Mouse (Mus musculus) MN1 (cell line): ENCODE data around the gene Tbxa2r.

Experiments used
- DNase-seq: peaks from one replicate; pipeline ENCODE4 v3.0.0-alpha.2; 2016; ENCODE audit warnings: low spot score

Tbxa2r gene

DNA sequence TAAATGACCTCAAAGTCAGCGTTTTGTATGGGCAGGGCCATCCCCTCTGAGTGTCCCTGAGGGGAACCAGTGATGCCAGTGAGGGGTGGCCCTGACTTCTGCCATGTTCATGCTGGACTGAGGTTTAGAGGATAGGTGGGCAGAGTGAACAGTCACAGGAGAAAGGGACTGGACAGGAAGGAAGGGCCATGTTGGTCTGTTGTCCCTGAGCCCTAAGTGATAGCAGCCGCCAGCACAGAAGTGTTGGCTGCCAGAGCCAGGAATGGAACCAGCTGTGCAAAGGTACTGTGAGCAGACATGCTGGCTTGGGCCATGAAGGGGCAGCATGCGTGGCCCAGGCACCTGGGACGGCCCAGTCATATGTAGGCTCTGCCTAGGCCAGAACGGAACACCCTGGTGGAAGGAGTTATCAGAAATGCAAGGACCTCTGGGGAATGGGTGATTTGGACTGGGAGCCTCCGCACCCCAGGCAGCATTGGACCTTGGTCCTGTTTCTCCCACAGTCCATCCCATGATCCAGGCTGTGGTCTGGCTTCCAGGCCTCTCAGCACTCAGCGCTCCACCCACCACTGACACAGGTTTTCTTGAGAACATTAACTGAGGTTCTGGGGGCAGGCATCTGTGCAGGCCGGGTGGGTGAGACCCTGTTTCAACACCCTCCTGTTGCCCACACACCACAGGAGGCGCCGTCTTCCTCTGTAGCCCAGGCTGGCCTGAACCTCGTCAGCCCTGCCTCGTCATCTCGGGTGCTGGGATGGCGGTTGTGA is 28.8 kb upstream of the Tbxa2r start:
- no peak for DNase-seq

DNA sequence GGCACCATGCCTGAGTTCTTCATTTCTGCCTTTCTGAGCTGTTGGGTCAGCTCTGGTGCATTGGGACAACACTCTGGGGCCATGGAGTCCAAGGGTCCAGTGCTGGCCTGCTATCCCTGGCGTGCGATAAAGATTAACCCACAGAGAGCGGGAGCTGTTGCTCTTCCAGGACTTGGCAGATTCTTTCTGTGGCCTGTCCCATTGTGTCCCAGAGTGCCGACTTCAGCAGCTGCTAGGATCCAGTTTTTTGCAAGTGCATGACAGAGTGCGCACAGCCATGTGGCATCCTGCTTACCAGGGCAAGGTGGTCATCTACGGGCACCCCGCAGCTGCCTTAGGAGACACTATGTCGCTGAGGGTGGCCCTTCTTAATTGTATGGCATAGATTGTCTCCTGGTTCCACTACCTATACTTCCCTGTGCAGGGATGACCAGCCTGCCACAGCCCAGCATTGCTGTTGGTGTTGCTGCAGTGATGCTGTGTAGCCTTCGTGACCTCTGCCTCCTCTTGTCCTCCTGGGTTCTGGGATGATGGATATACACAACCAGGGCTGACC is 28.1 kb upstream of the Tbxa2r start:
- no peak for DNase-seq

DNA sequence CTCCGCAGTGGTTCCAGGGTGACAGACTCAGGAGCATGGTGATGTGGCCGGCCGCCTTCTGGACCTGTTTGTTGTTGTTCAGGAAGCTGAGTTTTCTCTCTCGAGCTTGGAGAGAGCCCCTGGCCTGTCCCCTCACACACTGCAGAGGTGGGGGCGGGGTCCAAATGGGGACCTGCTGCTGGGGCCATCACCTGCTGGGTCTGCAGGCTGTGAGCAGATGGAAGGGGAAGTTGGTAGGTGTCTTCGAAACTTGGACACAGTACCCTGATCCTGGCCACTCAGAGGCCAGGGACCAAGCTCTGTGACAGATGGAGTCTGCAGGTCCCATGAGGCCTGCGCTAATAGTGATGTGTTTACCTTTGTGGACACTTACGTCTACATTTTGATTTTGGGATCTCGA is 27.2 kb upstream of the Tbxa2r start:
- no peak for DNase-seq

DNA sequence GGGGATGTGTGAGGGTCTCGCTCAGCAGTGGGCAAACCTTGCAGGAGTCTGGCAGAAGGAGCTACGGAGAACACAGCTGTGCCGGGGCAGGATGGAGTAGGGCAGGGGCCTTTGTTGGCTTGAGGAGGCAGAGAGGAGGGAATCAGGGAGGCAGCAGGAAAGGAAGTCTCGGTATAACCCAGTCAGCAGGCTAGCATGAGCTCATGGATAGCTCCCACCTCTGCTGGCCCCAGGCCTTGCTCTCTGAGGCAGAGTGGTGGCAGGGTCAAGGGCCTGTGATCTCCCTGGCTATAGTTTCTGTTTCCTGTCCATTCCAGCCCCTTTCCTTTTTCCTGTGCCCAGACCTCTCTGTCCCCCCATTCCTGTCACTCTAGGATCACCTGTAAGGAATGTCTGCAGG is 26.2 kb upstream of the Tbxa2r start:
- no peak for DNase-seq

DNA sequence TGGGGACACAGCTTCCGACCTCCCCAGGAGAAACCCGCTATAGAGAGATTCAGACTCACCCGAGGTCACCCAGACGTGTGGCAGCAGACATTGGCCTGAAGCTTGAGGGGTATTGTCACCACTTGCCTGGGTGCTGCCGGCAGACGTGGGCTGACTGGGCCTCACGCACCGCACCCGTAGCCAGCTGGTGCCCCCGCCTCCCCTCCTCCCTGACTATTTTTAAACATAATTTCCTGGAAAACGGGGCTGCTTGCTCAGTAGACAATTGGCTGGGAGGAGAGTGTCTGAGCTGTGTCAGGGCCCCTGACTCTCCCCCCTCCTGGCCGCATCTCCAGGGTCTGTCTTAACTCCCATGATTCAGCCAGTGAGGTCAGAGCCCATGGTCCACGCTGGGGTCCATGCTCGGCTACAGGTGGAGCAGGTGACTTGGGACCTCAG is 25.7 kb upstream of the Tbxa2r start:
- no peak for DNase-seq

DNA sequence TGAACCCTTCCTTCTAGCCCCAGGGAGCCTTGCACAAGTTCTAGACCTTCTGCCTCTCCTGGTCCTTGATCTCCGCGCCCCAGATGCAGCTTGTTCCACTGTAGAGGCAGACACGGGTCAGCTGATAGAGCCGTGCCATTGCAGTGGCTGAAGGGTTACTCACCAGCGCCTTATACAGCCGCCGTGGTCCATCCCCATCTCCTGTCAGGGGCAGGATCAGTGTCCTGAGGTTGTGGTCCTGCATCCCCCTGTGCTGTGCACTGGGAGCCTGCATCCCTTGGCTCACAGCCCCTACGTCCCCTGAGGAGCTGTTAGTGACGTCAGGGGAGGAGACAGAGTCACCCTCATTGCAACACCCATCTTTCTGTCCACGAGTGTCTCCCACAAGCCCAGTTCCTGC is 25.3 kb upstream of the Tbxa2r start:
- DNase-seq = no peak

DNA sequence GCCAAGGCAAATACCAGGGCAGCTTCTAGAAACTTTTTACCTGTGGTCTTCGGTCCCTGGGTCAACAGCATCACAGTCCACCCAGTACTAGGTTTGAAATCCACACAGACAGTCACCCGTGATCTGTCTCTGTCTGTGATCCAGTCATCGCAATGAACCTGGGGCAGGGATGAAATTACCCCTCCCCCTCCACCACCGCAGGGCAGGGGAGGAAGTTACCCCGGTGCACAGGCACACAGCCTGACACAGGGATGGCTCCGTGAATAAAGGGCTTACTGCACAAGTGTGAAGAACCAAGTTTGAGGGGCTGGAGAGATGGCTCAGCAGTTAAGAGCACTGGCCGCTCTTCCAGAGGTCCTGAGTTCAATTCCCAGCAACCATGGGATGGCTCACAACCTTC is 24.8 kb upstream of the Tbxa2r start:
- no peak for DNase-seq

DNA sequence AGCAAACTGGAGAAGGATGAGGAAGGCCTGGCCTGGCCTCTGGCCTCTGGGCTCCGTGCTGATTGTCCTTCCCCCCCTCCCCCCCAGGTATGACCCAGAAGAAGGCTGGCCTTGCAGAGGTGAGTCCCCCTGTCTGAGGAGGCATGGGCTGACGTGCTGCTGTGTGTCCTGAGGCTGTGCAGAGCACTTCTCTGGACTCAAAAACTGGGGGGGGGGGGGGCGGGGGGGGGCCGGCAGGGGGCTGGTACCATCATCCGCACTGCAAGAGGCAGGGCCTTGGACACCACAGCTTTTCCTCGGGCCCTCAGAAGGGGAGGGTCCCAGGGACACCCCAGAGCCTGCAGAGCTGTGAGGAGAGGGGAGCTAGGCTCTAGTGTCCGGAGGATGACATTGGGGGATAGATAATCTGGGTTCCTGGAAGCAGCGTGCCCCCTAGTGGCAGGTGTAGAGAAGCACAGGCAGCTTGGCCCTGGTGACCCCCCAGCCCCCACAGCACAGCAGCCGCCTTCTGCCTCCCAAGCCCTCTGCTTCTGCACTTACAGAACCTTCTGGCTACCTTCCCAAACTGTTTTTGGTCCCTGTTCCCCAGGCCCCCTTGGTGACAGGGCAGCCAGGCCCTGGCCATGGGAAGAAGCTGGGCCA is 23.8 kb upstream of the Tbxa2r start:
- peak; percentile 72 for DNase-seq

DNA sequence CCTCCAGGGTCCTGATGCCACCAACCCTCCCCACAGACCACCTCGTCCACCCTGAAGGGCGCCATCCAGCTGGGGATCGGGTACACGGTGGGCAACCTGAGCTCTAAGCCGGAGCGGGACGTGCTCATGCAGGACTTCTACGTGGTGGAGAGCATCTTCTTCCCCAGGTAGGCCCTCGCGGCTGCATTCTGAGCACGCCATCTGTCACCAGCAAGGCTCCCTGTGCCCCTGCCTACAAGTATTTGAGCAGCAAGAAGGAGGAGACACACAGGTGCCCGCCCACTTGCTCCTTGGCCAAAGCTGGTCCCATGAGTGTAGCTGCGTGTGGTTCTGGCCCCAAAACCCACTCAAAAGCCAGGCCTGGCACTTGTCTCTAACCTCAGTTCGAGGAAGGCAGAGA is 22.9 kb upstream of the Tbxa2r start:
- no peak for DNase-seq

DNA sequence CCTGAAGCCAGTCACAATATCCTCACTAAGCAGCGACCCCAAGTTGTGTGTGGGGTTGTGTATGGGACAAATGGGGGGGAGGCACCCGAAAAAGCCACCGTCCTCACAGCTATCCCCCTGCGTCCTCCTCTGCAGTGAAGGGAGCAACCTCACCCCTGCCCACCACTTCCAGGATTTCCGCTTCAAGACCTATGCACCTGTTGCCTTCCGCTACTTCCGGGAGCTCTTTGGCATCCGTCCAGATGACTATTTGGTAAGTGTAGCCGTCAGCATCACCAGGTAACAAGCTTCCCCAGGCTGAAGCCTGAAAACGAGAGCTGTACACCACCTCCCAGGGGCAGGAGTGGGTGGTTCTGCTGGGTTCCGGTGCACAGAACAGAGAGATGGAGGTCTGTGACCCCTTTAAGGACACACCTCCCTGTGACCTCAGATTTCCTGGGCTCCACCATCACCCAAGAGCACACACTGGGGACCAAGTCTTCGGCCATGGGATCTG is 22.3 kb upstream of the Tbxa2r start:
- no peak for DNase-seq

DNA sequence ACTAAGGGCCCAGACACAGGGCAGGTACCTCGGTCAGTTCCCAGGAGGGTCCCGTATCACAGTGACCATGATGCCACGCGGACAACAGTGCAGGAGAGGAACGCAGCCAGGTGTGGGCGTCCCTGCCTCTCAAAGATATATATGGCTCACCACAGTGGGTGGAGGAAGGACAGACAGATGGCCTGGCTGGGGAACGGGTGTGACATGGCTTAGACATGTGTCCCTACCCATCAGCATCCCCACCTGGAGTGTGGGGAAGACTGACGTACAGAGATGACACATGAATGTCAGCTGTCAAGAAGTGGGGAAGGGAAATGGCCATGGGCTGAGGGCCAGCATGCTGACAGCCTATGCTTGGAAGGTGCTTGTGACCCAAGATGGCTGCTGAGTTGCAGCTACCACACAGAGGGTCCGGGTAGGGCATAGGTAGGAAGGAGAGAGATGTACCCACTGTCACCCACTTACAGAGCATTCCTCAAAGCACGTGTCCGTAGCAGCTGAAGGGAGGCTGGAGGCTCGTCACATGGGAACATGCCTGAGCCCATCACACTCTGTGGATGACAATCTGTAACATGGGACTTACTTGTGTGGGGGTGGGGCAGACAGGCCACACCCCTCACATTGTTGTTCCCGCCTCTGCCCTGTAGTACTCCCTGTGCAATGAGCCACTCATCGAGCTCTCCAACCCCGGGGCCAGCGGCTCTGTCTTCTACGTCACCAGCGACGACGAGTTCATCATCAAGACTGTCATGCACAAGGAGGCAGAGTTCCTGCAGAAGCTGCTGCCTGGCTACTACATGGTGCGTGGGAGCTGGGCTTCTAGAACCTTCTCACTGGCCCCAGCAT is 21.5 kb upstream of the Tbxa2r start:
- DNase-seq = no peak

DNA sequence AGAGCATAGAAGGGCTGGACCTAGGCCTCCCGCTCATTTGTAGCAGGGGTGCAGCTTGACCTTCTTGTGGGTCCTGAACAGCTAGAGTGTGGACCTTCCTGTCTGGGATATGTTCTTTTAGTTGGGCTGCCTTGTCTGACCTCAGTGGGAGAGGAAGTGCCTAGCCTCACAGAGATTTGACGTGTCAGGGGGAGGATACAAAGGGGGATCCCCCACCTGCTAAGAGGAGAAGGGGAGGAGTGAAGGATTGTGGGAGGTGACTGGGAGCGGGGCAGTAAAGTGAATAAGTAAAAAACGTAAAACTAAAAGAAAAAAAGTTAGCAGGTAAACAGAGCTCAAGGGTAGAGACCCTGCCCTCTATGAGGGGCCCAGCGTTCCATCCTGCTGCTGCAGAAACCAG is 19.0 kb upstream of the Tbxa2r start:
- no peak for DNase-seq

DNA sequence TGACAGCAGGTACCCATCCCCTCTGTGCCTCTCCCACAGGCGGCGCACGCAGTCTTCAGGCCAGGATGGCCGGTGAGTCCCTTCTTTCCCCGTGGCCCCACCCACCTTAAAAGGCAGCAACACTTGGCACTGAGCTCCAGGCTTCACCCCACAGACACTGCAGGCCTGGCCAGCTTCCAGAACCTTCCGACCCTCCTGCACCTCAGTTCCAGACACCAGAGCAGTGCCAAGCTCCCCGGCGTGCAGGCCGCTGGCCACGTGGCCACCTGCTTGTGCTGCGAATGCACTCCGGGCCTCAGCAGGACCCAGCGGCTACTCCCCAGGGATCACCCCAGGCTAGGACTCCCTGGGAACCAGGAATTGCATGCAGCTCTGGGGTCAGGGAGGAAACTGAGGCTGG is 14.9 kb upstream of the Tbxa2r start:
- peak; percentile 76 for DNase-seq

DNA sequence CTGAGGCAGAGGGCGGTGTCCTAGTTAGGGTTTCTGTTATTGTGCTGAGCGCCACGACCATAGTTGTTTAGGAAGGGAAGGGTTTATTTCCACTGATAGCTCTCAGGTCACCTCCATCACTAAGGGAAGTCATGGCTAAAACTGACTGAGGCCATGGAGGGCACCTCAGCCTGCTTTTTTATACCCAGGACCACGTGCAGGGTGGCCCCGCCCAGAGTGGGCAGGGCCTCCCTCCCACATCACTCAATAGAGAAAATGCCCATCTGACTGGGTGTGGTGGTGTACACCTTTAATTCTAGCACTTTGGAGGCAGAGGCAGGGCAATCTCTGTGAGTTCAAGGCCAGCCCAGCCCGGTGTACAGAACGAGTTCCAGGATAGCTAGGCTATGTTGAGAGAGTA is 14.3 kb upstream of the Tbxa2r start:
- DNase-seq = no peak

DNA sequence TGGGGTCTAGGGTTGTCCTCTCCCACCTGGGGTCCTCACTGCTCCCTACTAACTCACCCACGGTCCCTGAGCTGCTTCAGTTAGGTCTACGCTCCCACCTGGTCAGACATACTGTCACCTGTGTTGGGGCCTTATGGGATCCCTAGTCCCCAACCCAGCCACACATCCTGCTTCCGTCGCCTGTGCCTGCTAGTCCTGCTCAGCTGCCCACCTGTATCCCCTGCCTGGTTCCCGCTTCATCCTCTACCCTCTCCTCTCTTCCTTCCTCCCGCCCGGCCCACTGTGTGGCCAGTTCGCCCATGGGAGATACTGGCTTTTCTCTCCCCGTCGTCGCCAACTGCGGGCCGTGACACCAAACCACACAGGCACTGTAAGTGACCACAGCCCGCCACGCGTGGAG is 12.9 kb upstream of the Tbxa2r start:
- DNase-seq = no peak

DNA sequence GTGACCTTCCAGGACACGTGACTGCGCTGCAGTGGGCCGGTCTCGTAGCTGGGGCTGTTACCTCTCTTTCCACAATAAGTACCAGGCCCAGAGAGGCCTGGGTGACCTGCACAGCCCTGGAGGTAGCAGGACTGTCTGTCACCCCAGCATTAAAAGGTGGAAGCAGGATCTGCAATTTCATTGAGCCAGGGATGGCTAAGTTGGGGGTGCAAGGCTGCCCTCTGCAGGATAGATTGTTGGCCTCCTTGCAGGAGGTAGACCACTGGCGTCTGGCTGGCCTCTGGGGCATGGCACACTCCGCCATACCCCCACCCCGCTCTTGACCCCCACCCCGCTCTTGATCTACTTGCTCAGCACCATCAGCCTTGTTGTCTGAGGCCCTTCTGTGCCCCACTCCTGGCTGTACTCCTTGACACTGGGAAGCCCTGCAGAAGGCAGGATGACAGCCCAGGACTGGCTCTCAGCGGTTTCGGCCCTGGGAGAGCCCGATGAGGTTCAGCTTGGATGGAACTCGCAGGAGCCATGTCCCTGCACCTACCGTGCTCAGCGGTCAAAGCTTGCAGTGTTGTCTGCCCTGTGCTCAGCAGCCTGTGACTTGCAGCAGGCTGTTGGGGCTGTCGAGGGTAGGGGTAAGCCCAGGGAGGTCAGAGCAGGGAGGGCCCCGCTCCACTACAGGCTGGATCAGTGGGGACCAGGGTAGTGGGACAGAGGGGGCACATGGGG is 12.0 kb upstream of the Tbxa2r start:
- DNase-seq = peak; percentile 56

DNA sequence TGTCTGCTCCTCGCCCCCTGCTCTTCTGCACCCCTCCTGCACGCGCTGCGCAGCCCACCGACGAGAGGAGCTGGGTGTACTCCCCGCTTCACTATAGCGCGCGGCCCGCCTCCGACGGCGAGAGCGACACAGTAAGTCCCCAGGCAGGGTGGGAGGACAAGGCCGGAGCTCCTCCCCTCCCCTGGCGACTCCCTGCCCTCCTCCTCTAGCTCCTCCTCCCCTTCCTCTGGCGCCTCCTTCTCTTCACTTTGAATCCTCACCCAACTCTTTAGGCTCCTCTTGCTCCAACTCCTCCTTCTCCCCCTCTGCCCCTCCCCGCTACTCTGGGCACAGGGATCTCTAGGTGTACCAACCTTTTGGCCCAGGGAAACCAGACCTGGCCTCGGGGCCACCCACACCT is 11.3 kb upstream of the Tbxa2r start:
- DNase-seq = no peak

DNA sequence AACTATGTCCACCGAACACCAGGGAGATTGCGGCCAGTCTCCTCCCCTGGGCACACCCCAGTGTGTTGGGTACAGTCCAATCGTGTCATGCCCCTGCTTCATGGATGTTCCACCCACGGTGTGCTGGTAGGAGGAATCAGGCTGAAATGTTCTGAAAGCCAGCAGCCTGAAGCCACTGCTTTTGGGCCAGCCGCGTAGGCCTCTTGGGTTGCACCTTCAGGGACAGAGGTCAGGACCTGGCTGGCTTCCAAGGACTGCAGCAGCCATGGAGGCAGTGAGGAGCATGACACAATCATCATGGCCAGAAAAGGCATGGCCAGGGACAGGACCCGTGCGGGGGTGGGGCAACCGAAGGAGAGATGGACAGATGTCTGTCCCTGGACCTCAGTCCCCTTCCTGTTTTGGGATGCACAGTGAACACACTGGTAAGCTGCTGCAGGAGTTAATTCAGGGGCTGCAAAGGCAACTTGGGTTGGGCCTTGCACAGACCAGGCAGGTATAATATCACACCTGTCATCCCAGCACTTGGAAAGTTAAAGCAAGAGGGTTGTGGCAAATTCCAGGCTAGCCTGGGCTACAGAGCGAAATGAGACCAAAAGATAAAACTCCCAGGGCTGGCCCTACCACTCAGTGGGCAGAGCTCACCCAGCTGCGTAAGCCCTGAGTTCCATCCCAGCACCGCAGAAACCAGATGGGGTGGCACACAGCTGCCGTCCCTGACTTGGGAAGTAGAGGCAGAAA is 9.8 kb upstream of the Tbxa2r start:
- DNase-seq = peak; percentile 75

DNA sequence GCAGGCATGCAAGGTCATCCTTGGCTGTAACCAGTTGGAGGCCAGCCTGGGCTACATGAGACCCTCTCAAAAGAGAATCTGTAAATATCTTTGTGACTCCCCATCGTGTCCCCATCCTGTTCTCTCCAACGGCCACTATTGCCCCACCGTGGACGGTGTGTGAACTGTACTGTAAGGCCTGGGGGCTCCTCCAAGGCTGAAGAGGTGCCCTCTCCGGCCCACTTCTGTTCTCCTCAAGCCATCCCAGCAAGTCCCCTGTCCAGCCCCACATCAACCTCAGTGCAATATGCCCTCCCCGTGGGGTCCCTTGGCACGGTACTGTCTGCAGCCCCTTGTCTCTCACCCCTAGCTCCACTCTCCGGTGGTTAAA is 9.2 kb upstream of the Tbxa2r start:
- peak; percentile 67 for DNase-seq

DNA sequence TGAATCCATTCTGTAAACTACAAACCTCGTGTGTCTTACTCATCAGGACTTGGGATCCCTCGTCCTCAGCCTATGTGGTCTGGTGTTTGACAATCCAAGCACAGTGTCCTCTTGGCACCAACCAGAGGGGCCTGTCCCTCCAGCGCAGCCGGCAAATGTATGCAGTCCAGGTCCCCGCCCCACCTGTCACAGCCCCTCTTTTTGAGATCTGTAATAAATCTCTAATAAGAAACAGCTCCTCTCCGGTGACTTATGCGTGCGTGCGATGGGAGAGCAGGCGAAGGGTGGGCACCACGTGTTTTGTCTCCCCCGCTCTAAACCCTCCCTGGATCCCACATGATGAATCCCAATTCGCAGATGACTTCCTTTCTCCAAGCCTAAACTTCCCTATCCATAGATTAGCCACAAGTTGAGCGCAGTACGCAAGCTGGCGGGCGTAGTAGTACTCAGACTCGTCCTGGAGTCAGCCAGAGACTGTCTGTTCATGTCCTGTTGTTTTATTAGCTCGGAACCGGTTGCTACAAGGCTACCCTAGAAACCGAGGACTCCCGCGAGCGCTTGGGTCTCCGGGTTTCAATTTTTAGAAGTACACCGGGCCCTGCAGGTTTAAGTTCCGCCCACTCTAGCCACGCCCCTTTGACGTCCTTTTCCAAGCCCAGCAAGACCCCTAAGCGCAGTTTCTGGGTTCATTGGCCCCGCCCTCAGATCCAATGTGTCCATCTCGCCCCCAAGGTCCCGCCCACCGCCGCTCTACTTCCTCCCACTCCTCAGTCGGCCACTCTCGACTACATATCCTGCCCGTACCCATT is 8.6 kb upstream of the Tbxa2r start:
- DNase-seq = peak; percentile 98
